Mouse (Mus musculus): ENCODE results near the gene Apopt1.
"Not testable (repeated sequence)": the region's sequence is repeated elsewhere in the genome, so short reads cannot be mapped to it uniquely, and the experiment has no call there.

- not testable (repeated sequence) for TF ChIP-seq EP300, CTCF (IDR thresholded peaks at IDR 0.05; ENCODE audit: low read depth)
Observed at GRCm38 (mm10) chr12:111736676-111737075, 23.6 kb downstream of the Apopt1 start.
